Mouse (Mus musculus) liver, postnatal 0 days (tissue): Measurements from ENCODE around the gene Dnajb8. TPM values are rescaled to one million over a fixed set of nuclear protein-coding genes. Genes with fewer than 3 reads are reported as not detected.

Experiments
- ATAC-seq: fragments of 200-750 bp; cut with Nextera tagmentation; 2 replicates; pipeline ENCODE4 v1.8.0; 2017; ENCODE audit warnings: mild to moderate bottlenecking, moderate library complexity
- DNase-seq: peaks from one replicate; pipeline ENCODE4 v3.0.0-alpha.2; 2016
- H3K27ac ChIP-seq: fragments of 300-500 bp; sonication (generic); 2 replicates; pipeline ENCODE4 v1.5.1; 2014; ENCODE audit warnings: antibody characterized with exemption, moderate library complexity, mild to moderate bottlenecking, low read depth
- H3K27me3 ChIP-seq: fragments of 300-500 bp; sonication (generic); 2 replicates; pipeline ENCODE4 v1.6.1; 2014; ENCODE audit warnings: low read length, control low read depth, mixed read lengths; ENCODE audit not compliant: insufficient read depth
- H3K36me3 ChIP-seq: fragments of 300-500 bp; sonication (generic); replicated peaks from 2 replicates; pipeline ENCODE4 v1.6.1; 2014; ENCODE audit warnings: mild to moderate bottlenecking, control low read depth, low read length, moderate library complexity, mixed read lengths; ENCODE audit not compliant: insufficient read depth
- H3K4me1 ChIP-seq: fragments of 300-500 bp; sonication (generic); 2 replicates; pipeline ENCODE4 v1.6.1; 2014; ENCODE audit warnings: antibody characterized with exemption, mild to moderate bottlenecking, control low read depth; ENCODE audit not compliant: insufficient read depth
- H3K4me2 ChIP-seq: fragments of 300-500 bp; sonication (generic); 2 replicates; pipeline ENCODE4 v1.6.1; 2014; ENCODE audit warnings: low read depth, mild to moderate bottlenecking, low read length, moderate library complexity, mixed read lengths
- H3K4me3 ChIP-seq: fragments of 300-500 bp; sonication (generic); 2 replicates; pipeline ENCODE4 v1.5.1; 2014; ENCODE audit warnings: low read depth, low read length
- H3K9ac ChIP-seq: fragments of 300-500 bp; sonication (generic); replicated peaks from 2 replicates; pipeline ENCODE4 v1.6.1; 2014; ENCODE audit warnings: mild to moderate bottlenecking, moderate library complexity
- H3K9me3 ChIP-seq: fragments of 300-500 bp; sonication (generic); 2 replicates; pipeline ENCODE4 v1.6.1; 2016; ENCODE audit warnings: mild to moderate bottlenecking, control low read depth, low read length, mixed read lengths
- CTCF ChIP-seq: sonication (generic); IDR thresholded peaks from 2 replicates; pipeline ENCODE4 v1.5.1; 2016; ENCODE audit warnings: antibody characterized with exemption, low read depth
- EP300 ChIP-seq: IDR thresholded peaks from 2 replicates; pipeline ENCODE4 v1.6.1; 2016; ENCODE audit warnings: antibody characterized with exemption, low read depth, mild to moderate bottlenecking
- WGBS: fragments of 180-500 bp; shearing (Covaris S2); extraction: QIAGEN DNeasy Blood & Tissue Kit; methylation state at CpG from one replicate; pipeline ENCODE4 v1.1.7; 2014; ENCODE audit not compliant: insufficient replicate concordance; 5-methylcytosine and 5-hydroxymethylcytosine counted together
- polyA plus RNA-seq: library from polyadenylated mRNA; unstranded; fragments of >200 nt; fragmentation: Nextera tagmentation; extraction: Ambion mirVana; gene quantifications from 2 replicates; pipeline ENCODE4 v1.2.1, GENCODE M21; 2015

The Dnajb8 gene
- polyA plus RNA-seq, 1 experiment from 2014 or later = not detected

GRCm38 (mm10) chr6:88194053-88194977 lies 27.8 kb upstream of the Dnajb8 start:
- H3K27me3 ChIP-seq = peaks cover 98% of the 10 kb centered on the region
- no peaks in the 10 kb centered on the region for H3K36me3 ChIP-seq
- H3K4me3 ChIP-seq = peak overlapping the region; percentile 45
- H3K27ac ChIP-seq = no peak overlapping the region
- no peak for DNase-seq
- no peak for TF ChIP-seq EP300
- no peak for TF ChIP-seq CTCF
- no peak overlapping the region for H3K9ac ChIP-seq
- 4% methylated on average over 58 of the region's 58 CpGs for WGBS
- ATAC-seq = no peak
- H3K9me3 ChIP-seq = no peaks in the 10 kb centered on the region
- peak overlapping the region; percentile 73 for H3K4me2 ChIP-seq
- H3K4me1 ChIP-seq = peaks cover 34% of the 10 kb centered on the region

- Histone ChIP-seq H3K27ac (no peak overlapping the region), H3K9me3 (no peaks in the 10 kb centered on the region), H3K27me3 (peaks cover 98% of the 10 kb centered on the region), H3K36me3 (no peaks in the 10 kb centered on the region), H3K4me1 (peaks cover 31% of the 10 kb centered on the region), H3K4me2 (no peak overlapping the region), H3K9ac (no peak overlapping the region), H3K4me3 (no peak overlapping the region)
- ATAC-seq (no peak), DNase-seq (no peak)
- no peak for TF ChIP-seq EP300
- no peak for TF ChIP-seq CTCF
- 35% methylated on average over 7 of the region's 7 CpGs for WGBS
Measured at GRCm38 (mm10) chr6:88194978-88195325, 27.1 kb upstream of the Dnajb8 start.

- Histone ChIP-seq H3K36me3 (no peaks in the 10 kb centered on the region), H3K4me1 (peaks cover 29% of the 10 kb centered on the region), H3K4me2 (peak overlapping the region; percentile 69; the same call in 1 of the 2 replicates), H3K27me3 (peaks cover 98% of the 10 kb centered on the region), H3K27ac (no peak overlapping the region), H3K9ac (no peak overlapping the region), H3K4me3 (peak overlapping the region; percentile 45; the same call in 1 of the 2 replicates), H3K9me3 (no peaks in the 10 kb centered on the region)
- DNase-seq = no peak
- WGBS = 14% methylated on average over 33 of the region's 33 CpGs
- TF ChIP-seq CTCF = no peak
- no peak for TF ChIP-seq EP300
- ATAC-seq = no peak
Measured at GRCm38 (mm10) chr6:88196054-88196732, 25.9 kb upstream of the Dnajb8 start.

GRCm38 (mm10) chr6:88196733-88197312 lies 25.2 kb upstream of the Dnajb8 start:
- no peak for TF ChIP-seq EP300
- no peak for TF ChIP-seq CTCF
- WGBS = under 1% methylated on average over 30 of the region's 44 CpGs
- no peaks in the 10 kb centered on the region for H3K36me3 ChIP-seq
- ATAC-seq = no peak
- peaks cover 97% of the 10 kb centered on the region for H3K27me3 ChIP-seq
- H3K4me1 ChIP-seq = peaks cover 29% of the 10 kb centered on the region
- H3K9ac ChIP-seq = no peak overlapping the region; the same call in 1 of the 2 replicates
- DNase-seq = no peak
- peak overlapping the region; percentile 45 for H3K4me3 ChIP-seq
- H3K4me2 ChIP-seq = peak overlapping the region; percentile 69
- no peaks in the 10 kb centered on the region for H3K9me3 ChIP-seq
- H3K27ac ChIP-seq = no peak overlapping the region

- peak overlapping the region; percentile 69 for H3K4me2 ChIP-seq
- WGBS = 2% methylated on average over 35 of the region's 39 CpGs
- no peaks in the 10 kb centered on the region for H3K36me3 ChIP-seq
- DNase-seq = no peak
- H3K9ac ChIP-seq = no peak overlapping the region; the same call in 1 of the 2 replicates
- H3K27me3 ChIP-seq = peaks cover 99% of the 10 kb centered on the region
- H3K4me1 ChIP-seq = peaks cover 29% of the 10 kb centered on the region
- H3K9me3 ChIP-seq = no peaks in the 10 kb centered on the region
- TF ChIP-seq EP300 (no peak), CTCF (no peak)
- no peak overlapping the region for H3K27ac ChIP-seq
- ATAC-seq = no peak
- H3K4me3 ChIP-seq = peak overlapping the region; percentile 52
Measured at GRCm38 (mm10) chr6:88197313-88198069, 24.6 kb upstream of the Dnajb8 start.
